Mouse (Mus musculus): Measurements from ENCODE around the gene Sp2. TPM values are rescaled to one million over a fixed set of nuclear protein-coding genes. Genes with fewer than 3 reads are reported as not detected.
A peak's percentile ranks its signal among the peaks of the same experiment; 100 is the strongest.

Sp2 gene
- total RNA-seq, 2 experiments from 2014 or later = 9.5 to 11.5 TPM

- no peak for DNase-seq
- intact Hi-C loops (cut with DNase I) = no loop called here
Observed at GRCm38 (mm10) chr11:96995836-96996772, 13.3 kb upstream of the Sp2 start.

- DNase-seq = no peak
- intact Hi-C loops (cut with DNase I) = no loop called here
Observed at GRCm38 (mm10) chr11:96995031-96995430, 12.3 kb upstream of the Sp2 start.

- no peak for DNase-seq
- intact Hi-C loops (cut with DNase I) = no loop called here
Observed at GRCm38 (mm10) chr11:96992722-96993311, 10.1 kb upstream of the Sp2 start.

GRCm38 (mm10) chr11:96991501-96991900 lies 8.7 kb upstream of the Sp2 start:
- intact Hi-C loops (cut with DNase I) = no loop called here
- no peak for DNase-seq

- intact Hi-C loops (cut with DNase I) = no loop called here
- no peak for DNase-seq
Observed at GRCm38 (mm10) chr11:96987873-96988655, 5.3 kb upstream of the Sp2 start.

GRCm38 (mm10) chr11:96986463-96986862 lies 3.7 kb upstream of the Sp2 start:
- DNase-seq = no peak
- intact Hi-C loops (cut with DNase I) = no loop called here

- intact Hi-C loops (cut with DNase I) = no loop called here
- DNase-seq = no peak
Observed at GRCm38 (mm10) chr11:96984903-96985302, 2.1 kb upstream of the Sp2 start.

GRCm38 (mm10) chr11:96982355-96982754 lies 404 bp downstream of the Sp2 start:
- DNase-seq = peak; percentile 86
- intact Hi-C loops (cut with DNase I) = loop anchor here (2.0 kb wide), 1 partner anchor 40 kb away; no protein-coding TSS in a partner anchor

GRCm38 (mm10) chr11:96981461-96981860 lies 1.3 kb downstream of the Sp2 start:
- intact Hi-C loops (cut with DNase I) = no loop called here
- DNase-seq = no peak

- no peak for DNase-seq
- intact Hi-C loops (cut with DNase I) = no loop called here
Observed at GRCm38 (mm10) chr11:96980021-96980420, 2.7 kb downstream of the Sp2 start.

GRCm38 (mm10) chr11:96979329-96979728 lies 3.4 kb downstream of the Sp2 start:
- intact Hi-C loops (cut with DNase I) = no loop called here
- no peak for DNase-seq

GRCm38 (mm10) chr11:96978401-96979246 lies 4.1 kb downstream of the Sp2 start:
- DNase-seq = no peak
- intact Hi-C loops (cut with DNase I) = no loop called here

GRCm38 (mm10) chr11:96977606-96978400 lies 5.0 kb downstream of the Sp2 start:
- peak; percentile 99 for DNase-seq
- intact Hi-C loops (cut with DNase I) = no loop called here

- DNase-seq = peak; percentile 88
- intact Hi-C loops (cut with DNase I) = no loop called here
Observed at GRCm38 (mm10) chr11:96976911-96977591, 5.7 kb downstream of the Sp2 start.

- intact Hi-C loops (cut with DNase I) = no loop called here
- no peak for DNase-seq
Observed at GRCm38 (mm10) chr11:96976379-96976687, 6.4 kb downstream of the Sp2 start.

- intact Hi-C loops (cut with DNase I) = no loop called here
- no peak for DNase-seq
Observed at GRCm38 (mm10) chr11:96975511-96976378, 7.0 kb downstream of the Sp2 start.

- DNase-seq = no peak
Observed at GRCm38 (mm10) chr11:96974813-96975212, 7.9 kb downstream of the Sp2 start.

GRCm38 (mm10) chr11:96973426-96973964 lies 9.3 kb downstream of the Sp2 start:
- peak; percentile 71 for DNase-seq
- intact Hi-C loops (cut with DNase I) = no loop called here

More at GRCm38 (mm10) chr11:96974813-96975212, 7.9 kb downstream of the Sp2 start:
- intact Hi-C loops (cut with DNase I) = no loop called here
